Mouse (Mus musculus): ENCODE measurements around the gene Vps26a.

Vps26a gene

DNA sequence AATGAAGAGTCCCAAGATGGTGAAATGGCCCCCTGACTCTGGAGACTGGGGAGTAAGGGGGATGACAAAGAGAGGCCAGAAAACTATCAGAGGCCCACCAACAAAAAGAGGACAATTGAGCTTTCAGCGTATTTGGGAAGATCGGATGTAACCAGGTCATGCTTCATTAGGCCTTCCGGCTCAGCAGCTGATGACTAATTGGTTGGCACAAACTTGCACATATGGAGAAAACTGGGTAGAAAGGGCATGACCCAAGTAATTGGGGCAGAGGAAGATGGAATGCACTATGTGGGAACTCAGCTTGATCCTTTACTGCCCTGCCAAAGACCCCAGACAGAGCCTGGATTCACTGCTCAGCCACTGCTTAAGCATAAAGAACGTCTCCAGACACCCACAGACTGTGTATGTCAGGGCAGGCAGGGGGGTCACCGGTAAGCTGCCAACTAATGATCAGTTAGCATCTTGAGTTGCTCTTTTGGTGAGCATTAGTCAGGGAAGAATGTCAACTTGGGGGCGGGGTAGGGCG, 67.7 kb downstream of the Vps26a start:
- DNase-seq (ENCODE audit: low read depth, low spot score), result no peak

DNA sequence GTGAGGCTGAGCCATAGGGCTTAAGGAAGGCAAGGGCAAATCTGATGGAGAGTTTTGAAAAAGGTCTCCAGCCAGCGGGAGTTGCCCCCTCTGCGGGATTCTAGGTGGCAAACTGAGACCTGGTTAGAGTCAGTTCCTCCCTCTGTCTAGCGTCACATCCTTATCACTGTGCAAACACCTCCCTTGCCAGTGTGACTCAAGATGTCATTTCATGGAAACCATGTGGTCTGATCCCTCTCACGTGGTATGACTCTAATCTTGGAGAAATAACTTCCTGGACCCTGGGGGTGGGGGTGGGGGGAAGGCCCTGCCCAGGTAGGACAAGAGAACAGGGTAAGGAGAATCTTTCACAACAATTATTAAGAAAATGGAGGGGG, 73.0 kb downstream of the Vps26a start:
- no peak for DNase-seq (ENCODE audit: low read depth, low spot score)

DNA sequence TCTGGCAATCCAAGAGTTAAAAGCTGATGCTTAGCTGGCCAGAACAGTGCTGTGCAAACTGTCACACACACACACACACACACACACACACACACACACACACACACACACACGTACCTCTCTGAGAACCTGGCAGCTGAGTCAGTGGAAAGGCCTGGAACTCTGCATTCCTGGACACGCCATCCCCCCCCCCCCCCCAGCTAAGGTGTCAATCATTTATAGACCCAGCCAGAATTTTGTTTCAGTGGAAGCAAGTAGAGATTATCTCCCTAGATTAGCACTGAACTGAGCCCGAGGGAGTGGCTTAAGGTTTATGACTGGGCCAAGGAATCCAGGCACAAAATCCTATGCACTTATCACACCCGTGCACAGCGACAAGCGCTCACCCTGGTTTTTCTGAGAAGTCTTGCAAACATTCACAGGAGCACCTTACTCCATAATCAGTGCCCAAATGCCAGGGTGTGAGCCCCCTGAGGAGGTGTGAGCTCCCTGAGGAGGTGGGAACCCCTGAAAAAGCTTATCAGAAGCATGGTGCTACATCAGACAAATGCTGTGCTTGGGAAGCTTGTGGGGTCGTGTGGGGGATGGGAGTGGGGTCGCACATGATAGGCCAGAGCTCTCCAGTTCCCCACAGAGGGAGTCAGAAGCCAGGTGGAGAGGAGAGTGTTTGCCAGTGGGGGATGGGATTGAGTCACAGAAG, 73.5 kb downstream of the Vps26a start:
- peak; percentile 20 for DNase-seq (ENCODE audit: low read depth, low spot score)

DNA sequence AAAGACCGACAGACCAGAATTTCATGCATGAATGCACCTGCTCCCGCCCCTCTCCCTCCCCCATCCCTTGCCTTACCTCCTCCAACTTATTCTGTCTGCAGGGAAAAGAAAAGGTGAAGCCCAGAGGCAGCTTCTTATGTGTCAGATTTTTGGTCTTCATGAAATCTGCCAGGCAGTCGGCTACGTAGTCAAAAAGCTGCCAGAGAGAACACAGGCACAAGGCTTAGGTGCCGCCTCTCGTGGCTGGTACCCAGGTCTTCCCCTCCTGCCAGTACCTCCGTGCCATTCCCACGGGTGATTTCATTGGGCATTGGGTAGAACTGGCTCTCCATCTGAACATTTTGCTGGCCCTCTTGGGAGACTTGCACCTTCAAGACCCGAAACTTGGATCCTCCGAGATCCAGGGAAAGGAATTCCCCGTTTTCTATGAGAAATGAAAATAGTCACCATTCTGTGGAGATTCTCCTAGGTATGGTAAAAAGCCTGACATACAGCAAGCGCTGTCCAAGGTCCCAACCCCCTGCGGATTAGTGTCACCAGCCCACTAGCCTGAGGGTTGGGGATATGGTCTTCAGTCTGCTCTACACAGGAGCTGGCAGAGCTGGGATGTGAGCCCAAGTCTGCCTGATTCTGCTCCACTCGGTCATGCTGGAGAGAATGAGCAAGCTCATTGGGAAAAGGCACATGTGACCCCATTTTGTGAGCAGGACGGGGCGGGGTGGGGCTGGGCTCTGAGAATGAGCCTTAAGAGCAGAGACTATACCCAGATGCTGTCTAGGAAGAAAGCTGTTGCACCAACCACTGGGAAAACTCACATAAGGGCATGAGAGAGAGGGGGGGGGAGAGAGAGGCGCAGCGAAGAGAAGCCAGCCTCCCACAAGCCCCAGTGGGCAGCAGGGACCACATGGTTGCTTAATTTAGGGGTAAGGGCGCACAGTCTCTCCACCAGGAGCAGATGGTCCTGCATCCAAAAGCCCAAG, 74.9 kb downstream of the Vps26a start:
- no peak for DNase-seq (ENCODE audit: low read depth, low spot score)

DNA sequence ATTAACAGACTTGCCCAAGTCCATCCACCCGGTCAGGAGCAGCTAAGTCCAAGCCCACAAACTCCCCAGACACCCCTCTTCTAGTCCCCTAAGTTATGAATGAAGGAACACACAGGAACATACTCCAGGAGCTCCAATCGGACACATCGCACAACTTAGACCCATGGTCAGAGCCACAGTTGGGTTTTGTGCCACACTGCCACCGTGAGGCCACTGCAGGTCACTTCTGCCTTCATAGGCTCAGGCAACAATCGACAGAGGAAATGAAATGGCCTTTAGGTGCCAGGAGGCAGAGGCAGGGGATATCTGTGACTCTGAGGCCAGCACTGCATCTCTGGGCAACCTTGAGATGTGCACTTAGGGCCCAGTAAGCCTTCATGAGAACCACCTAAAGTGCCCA, 75.7 kb downstream of the Vps26a start:
- DNase-seq (ENCODE audit: low read depth, low spot score), result peak; percentile 73

Data from ES-CJ7 (cell line).